Mouse (Mus musculus) ES-Bruce4 (cell line): ENCODE results near the gene Stox2.

Source experiments
- CTCF ChIP-seq: IDR thresholded peaks from one replicate; pipeline ENCODE4 v1.8.1; 2011; ENCODE audit warnings: low read depth, low read length
- EP300 ChIP-seq: IDR thresholded peaks from 2 replicates; pipeline ENCODE4 v1.6.1; 2011; ENCODE audit warnings: low read depth, low read length; ENCODE audit not compliant: insufficient read depth
- POLR2A ChIP-seq: IDR thresholded peaks from one replicate; pipeline ENCODE4 v1.8.1; 2011; ENCODE audit warnings: low read length; ENCODE audit not compliant: insufficient read depth

DNA sequence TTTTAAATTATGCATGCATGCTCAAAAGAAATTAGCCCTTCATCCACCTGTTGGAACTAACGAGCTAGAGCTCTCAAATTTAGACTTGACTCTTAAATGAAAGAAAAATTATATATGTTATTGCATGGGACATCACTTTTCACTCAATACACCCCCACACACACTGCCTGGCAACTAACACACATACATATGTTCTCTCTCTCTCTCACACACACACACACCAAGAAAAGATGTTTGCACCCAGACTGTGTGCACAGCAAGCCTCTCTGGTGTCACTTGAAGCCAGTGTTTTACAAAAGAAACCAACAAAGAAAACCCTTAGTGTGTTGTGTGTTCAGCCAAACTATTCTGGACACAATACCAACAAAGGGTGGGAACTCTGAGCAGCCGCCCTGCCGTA, 75.1 kb downstream of the Stox2 start:
- TF ChIP-seq POLR2A, result no peak
- TF ChIP-seq CTCF, result no peak
- no peak for TF ChIP-seq EP300
